Mouse (Mus musculus) stomach, postnatal 0 days (tissue): Measurements from ENCODE around the gene Aldh18a1.

Source experiments
- CTCF ChIP-seq: IDR thresholded peaks from 2 replicates; pipeline ENCODE4 v1.5.1; 2016; ENCODE audit warnings: antibody characterized with exemption, low read depth, mild to moderate bottlenecking, moderate library complexity
- EP300 ChIP-seq: optimal IDR thresholded peaks from 2 replicates; pipeline ENCODE3; 2016; ENCODE audit warnings: antibody characterized with exemption

- TF ChIP-seq CTCF (no peak), EP300 (no peak)
Observed at GRCm38 (mm10) chr19:40555136-40555535, 33.1 kb downstream of the Aldh18a1 start.
